Mouse (Mus musculus): Measurements from ENCODE around the gene C1galt1.

- TF ChIP-seq POLR2A (IDR thresholded peaks at IDR 0.05; ENCODE audit: control insufficient read depth, low read depth, low read length), result no peak
- TF ChIP-seq CTCF (IDR thresholded peaks at IDR 0.05; ENCODE audit: control insufficient read depth, insufficient read depth, insufficient replicate concordance, low read depth, low read length), result no peak
Observed at GRCm38 (mm10) chr6:7847890-7848508, 3.4 kb downstream of the C1galt1 start.

Measured in testis, adult 2 months (tissue).